Mouse (Mus musculus): ENCODE results near the gene Uqcrc2.

The Uqcrc2 gene

GRCm38 (mm10) chr7:120634711-120635361, at the start of gene Uqcrc2:
TSS of gene Uqcrc2 (plus strand) at chr7:120635176.
- DNase-seq = peak; percentile 89 to 93

GRCm38 (mm10) chr7:120597203-120597743, 37.7 kb upstream of the Uqcrc2 start:
- DNase-seq = no peak

- peak in 1 of 2 experiments; percentile 32 for DNase-seq
Observed at GRCm38 (mm10) chr7:120597744-120598243, 37.2 kb upstream of the Uqcrc2 start.

- no peak for DNase-seq
Observed at GRCm38 (mm10) chr7:120598355-120598754, 36.6 kb upstream of the Uqcrc2 start.

GRCm38 (mm10) chr7:120620075-120620771, 14.8 kb upstream of the Uqcrc2 start:
- DNase-seq = no peak

- no peak for DNase-seq
Observed at GRCm38 (mm10) chr7:120620841-120621240, 14.1 kb upstream of the Uqcrc2 start.

- DNase-seq = peak; percentile 27 to 33
Observed at GRCm38 (mm10) chr7:120632518-120632917, 2.5 kb upstream of the Uqcrc2 start.

- peak in 1 of 2 experiments; percentile 22 for DNase-seq
Observed at GRCm38 (mm10) chr7:120634301-120634700, 675 bp upstream of the Uqcrc2 start.

- peak in 1 of 2 experiments; percentile 29 for DNase-seq
Observed at GRCm38 (mm10) chr7:120635362-120635781, 396 bp downstream of the Uqcrc2 start.

- peak; percentile 5 to 13 for DNase-seq
Observed at GRCm38 (mm10) chr7:120635821-120636220, 845 bp downstream of the Uqcrc2 start.

- peak in 1 of 2 experiments; percentile 33 for DNase-seq
Observed at GRCm38 (mm10) chr7:120643217-120643616, 8.2 kb downstream of the Uqcrc2 start.

- DNase-seq = no peak
Observed at GRCm38 (mm10) chr7:120647849-120648248, 12.9 kb downstream of the Uqcrc2 start.

GRCm38 (mm10) chr7:120662079-120662478, 27.1 kb downstream of the Uqcrc2 start:
- DNase-seq = no peak

GRCm38 (mm10) chr7:120670153-120670875, 35.3 kb downstream of the Uqcrc2 start, which contains the start of gene Pdzd9:
TSS of gene Pdzd9 (minus strand) at chr7:120670343.
- DNase-seq = peak; percentile 58 to 89

GRCm38 (mm10) chr7:120671271-120671670, 36.3 kb downstream of the Uqcrc2 start:
- DNase-seq = peak; percentile 39 to 48

GRCm38 (mm10) chr7:120677001-120677643, 42.1 kb downstream of the Uqcrc2 start, which contains the start of gene Mosmo:
TSS of gene Mosmo (plus strand) at chr7:120677618.
- DNase-seq = peak; percentile 56 to 87

GRCm38 (mm10) chr7:120677764-120678531, 43.0 kb downstream of the Uqcrc2 start:
- DNase-seq = peak; percentile 36 to 57

- no peak for DNase-seq
Observed at GRCm38 (mm10) chr7:120679023-120679422, 44.0 kb downstream of the Uqcrc2 start.

- no peak for DNase-seq
Observed at GRCm38 (mm10) chr7:120682002-120682401, 47.0 kb downstream of the Uqcrc2 start.

GRCm38 (mm10) chr7:120684731-120685161, 49.8 kb downstream of the Uqcrc2 start:
- DNase-seq = no peak

- no peak for DNase-seq
Observed at GRCm38 (mm10) chr7:120685227-120685626, 50.3 kb downstream of the Uqcrc2 start.
